Mouse (Mus musculus) ES-Bruce4 (cell line): Measurements from ENCODE around the gene Tmem213. TPM values are rescaled to one million over a fixed set of nuclear protein-coding genes. Genes with fewer than 3 reads are reported as not detected.

Source experiments
- H3K27ac ChIP-seq: 2 replicates; pipeline ENCODE4 v1.5.1; 2012; ENCODE audit warnings: low read length, inconsistent platforms; ENCODE audit not compliant: insufficient read depth
- H3K27me3 ChIP-seq: 2 replicates; pipeline ENCODE4 v1.6.1; 2012; ENCODE audit warnings: mild to moderate bottlenecking, low read length, inconsistent platforms; ENCODE audit not compliant: control insufficient read depth, poor library complexity, insufficient read depth, severe bottlenecking
- H3K36me3 ChIP-seq: 2 replicates; pipeline ENCODE4 v1.6.1; 2012; ENCODE audit warnings: inconsistent platforms, mild to moderate bottlenecking, low read length, moderate library complexity; ENCODE audit not compliant: control insufficient read depth, poor library complexity, insufficient read depth, severe bottlenecking
- H3K4me1 ChIP-seq: one replicate; pipeline ENCODE4 v1.8.1; 2011; ENCODE audit warnings: low read length; ENCODE audit not compliant: control insufficient read depth, insufficient read depth
- H3K4me3 ChIP-seq: 2 replicates; pipeline ENCODE4 v1.5.1; 2011; ENCODE audit warnings: low read depth, mild to moderate bottlenecking, low read length
- H3K9ac ChIP-seq: 2 replicates; pipeline ENCODE4 v1.6.1; 2012; ENCODE audit warnings: low read depth, mild to moderate bottlenecking, inconsistent platforms; ENCODE audit not compliant: poor library complexity, severe bottlenecking
- H3K9me3 ChIP-seq: replicated peaks from 2 replicates; pipeline ENCODE4 v1.6.1; 2012; ENCODE audit warnings: mild to moderate bottlenecking, low read length, inconsistent platforms; ENCODE audit not compliant: control insufficient read depth, poor library complexity, insufficient read depth, severe bottlenecking
- CTCF ChIP-seq: IDR thresholded peaks from one replicate; pipeline ENCODE4 v1.8.1; 2011; ENCODE audit warnings: low read depth, low read length
- EP300 ChIP-seq: IDR thresholded peaks from 2 replicates; pipeline ENCODE4 v1.6.1; 2011; ENCODE audit warnings: low read depth, low read length; ENCODE audit not compliant: insufficient read depth
- POLR2A ChIP-seq: IDR thresholded peaks from one replicate; pipeline ENCODE4 v1.8.1; 2011; ENCODE audit warnings: low read length; ENCODE audit not compliant: insufficient read depth
- polyA plus RNA-seq: library from polyadenylated mRNA; stranded (reverse); fragments of >200 nt; gene quantifications from 2 replicates; pipeline ENCODE4 v1.2.4, GENCODE M21; 2011; ENCODE audit warnings: low read depth; ENCODE audit not compliant: missing spikeins, insufficient read depth, insufficient read length

Gene Tmem213
- polyA plus RNA-seq, 1 experiment, result 3.0 TPM

GRCm38 (mm10) chr6:38128115-38128514 is 19.1 kb downstream of the Tmem213 start:
- Histone ChIP-seq H3K4me1 (no peaks in the 10 kb centered on the region), H3K27me3 (no peaks in the 10 kb centered on the region), H3K9me3 (peaks cover 2% of the 10 kb centered on the region; the same call in 1 of the 2 replicates), H3K4me3 (no peak overlapping the region), H3K27ac (no peak overlapping the region), H3K9ac (no peak overlapping the region), H3K36me3 (no peaks in the 10 kb centered on the region)
- TF ChIP-seq CTCF (no peak), POLR2A (no peak), EP300 (no peak)

DNA sequence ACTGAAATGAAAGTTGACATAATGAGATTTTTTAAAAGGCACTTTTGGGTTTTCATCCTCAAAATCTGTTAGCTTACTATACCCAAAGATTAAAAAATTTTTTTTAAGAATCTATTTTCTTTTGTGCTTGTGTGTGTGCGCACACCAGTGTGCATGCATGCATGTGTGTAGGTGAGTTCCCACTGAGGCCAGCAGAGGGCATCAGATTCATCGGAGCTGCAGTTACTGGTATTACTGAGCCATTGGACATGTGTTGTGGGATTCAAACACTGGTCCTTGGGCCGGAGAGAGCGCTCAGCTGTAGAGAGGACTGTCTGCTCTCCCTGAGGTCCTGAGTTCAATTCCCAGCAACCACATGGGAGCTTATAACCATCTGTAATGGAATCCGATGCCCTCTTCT is 20.8 kb downstream of the Tmem213 start:
- H3K27me3 ChIP-seq, result no peaks in the 10 kb centered on the region
- H3K27ac ChIP-seq, result no peak overlapping the region
- TF ChIP-seq CTCF, result peak; percentile 47
- no peak for TF ChIP-seq POLR2A
- H3K4me3 ChIP-seq, result no peak overlapping the region
- H3K36me3 ChIP-seq, result no peaks in the 10 kb centered on the region
- H3K9me3 ChIP-seq, result peaks cover 2% of the 10 kb centered on the region; the same call in 1 of the 2 replicates
- H3K4me1 ChIP-seq, result no peaks in the 10 kb centered on the region
- H3K9ac ChIP-seq, result no peak overlapping the region

- no peak overlapping the region for H3K4me3 ChIP-seq
- no peak overlapping the region for H3K27ac ChIP-seq
- H3K9me3 ChIP-seq, result no peaks in the 10 kb centered on the region
- H3K9ac ChIP-seq, result no peak overlapping the region
- no peaks in the 10 kb centered on the region for H3K4me1 ChIP-seq
- no peaks in the 10 kb centered on the region for H3K36me3 ChIP-seq
- H3K27me3 ChIP-seq, result no peaks in the 10 kb centered on the region
- TF ChIP-seq CTCF, result no peak
- TF ChIP-seq POLR2A, result no peak
- no peak for TF ChIP-seq EP300
Observed at GRCm38 (mm10) chr6:38131801-38132231, 22.8 kb downstream of the Tmem213 start.

DNA sequence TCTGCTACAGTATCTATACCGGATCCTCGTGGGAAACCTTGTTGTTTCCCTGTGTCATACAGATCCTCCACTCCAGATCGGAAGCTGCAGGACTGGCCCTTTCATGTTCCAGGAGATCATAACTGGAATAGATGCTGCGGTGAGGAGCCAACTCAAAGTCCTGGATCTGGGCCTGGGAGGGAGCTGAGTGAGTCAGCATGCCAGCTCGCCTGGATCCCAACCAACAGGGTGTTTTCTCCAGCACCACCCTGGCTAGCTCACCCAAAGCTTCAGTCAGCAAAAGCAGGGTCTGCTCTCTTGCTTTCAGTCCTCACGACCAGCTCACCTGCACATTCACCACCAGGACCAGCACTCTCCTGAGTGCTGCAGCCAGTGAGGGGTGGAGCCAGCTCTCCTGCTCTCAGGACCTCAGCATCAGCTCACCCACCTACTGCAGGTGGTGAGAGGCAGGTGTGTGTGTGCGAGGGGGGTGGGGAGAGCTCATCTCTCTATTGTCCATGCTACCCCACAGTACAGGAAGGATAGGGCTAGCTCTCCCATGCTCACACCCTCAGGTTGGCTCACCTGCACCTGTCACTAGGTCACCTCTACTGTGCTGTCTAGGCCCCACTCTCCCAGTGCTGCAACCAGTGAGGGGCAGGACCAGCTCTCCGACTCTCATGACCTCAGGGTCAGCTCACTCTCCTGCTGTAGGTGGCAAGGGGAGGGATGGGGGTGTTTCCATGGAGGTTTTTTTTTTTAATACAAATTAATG is 25.9 kb downstream of the Tmem213 start:
- no peaks in the 10 kb centered on the region for H3K36me3 ChIP-seq
- H3K4me1 ChIP-seq, result no peaks in the 10 kb centered on the region
- H3K27ac ChIP-seq, result no peak overlapping the region
- H3K9me3 ChIP-seq, result no peaks in the 10 kb centered on the region
- H3K9ac ChIP-seq, result no peak overlapping the region
- H3K4me3 ChIP-seq, result no peak overlapping the region
- H3K27me3 ChIP-seq, result no peaks in the 10 kb centered on the region
- no peak for TF ChIP-seq POLR2A
- TF ChIP-seq CTCF, result no peak
- TF ChIP-seq EP300, result no peak

DNA sequence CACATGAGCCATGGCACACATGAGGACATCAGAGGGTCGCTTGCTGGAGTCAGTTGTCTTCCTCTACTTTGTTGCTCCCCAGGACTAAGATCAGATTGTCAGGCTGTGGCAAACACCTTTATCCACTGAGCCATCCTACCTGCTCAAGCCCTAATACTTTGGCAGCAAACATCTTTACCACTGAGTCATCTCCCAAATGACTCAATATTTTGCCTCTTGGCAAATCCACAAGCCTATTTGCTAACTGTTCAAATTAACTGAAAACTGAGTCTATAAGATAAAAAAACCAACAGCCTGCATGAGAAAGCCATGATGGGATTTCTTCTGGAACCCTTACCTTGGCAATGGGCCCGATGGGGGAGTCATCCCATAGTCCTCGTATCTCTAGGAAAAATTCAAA is 30.0 kb downstream of the Tmem213 start:
- no peaks in the 10 kb centered on the region for H3K9me3 ChIP-seq
- H3K27ac ChIP-seq, result no peak overlapping the region
- H3K9ac ChIP-seq, result no peak overlapping the region
- no peaks in the 10 kb centered on the region for H3K27me3 ChIP-seq
- TF ChIP-seq POLR2A (no peak), EP300 (no peak), CTCF (no peak)
- no peaks in the 10 kb centered on the region for H3K4me1 ChIP-seq
- H3K36me3 ChIP-seq, result no peaks in the 10 kb centered on the region
- H3K4me3 ChIP-seq, result no peak overlapping the region

GRCm38 (mm10) chr6:38140402-38140801 is 31.3 kb downstream of the Tmem213 start:
- Histone ChIP-seq H3K4me1 (peaks cover 2% of the 10 kb centered on the region), H3K9ac (no peak overlapping the region), H3K36me3 (no peaks in the 10 kb centered on the region)

More at GRCm38 (mm10) chr6:38140402-38140801, 31.3 kb downstream of the Tmem213 start:
- Histone ChIP-seq H3K4me3 (no peak overlapping the region), H3K9me3 (no peaks in the 10 kb centered on the region), H3K27ac (no peak overlapping the region), H3K27me3 (no peaks in the 10 kb centered on the region)
- no peak for TF ChIP-seq CTCF
